Mouse (Mus musculus): ENCODE data around the gene Med21. TPM values are rescaled to one million over a fixed set of nuclear protein-coding genes. Genes with fewer than 3 reads are reported as not detected.

Med21 gene
- total RNA-seq, 1 experiment from 2014 or later = 63.7 TPM

- no peak for DNase-seq
Observed at GRCm38 (mm10) chr6:146640068-146640965, 2.0 kb upstream of the Med21 start.

- DNase-seq = no peak
Observed at GRCm38 (mm10) chr6:146640991-146641390, 1.4 kb upstream of the Med21 start.

GRCm38 (mm10) chr6:146641621-146642210 lies 631 bp upstream of the Med21 start:
- no peak for DNase-seq

GRCm38 (mm10) chr6:146643184-146643570 lies 830 bp downstream of the Med21 start:
- peak; percentile 39 for DNase-seq

- DNase-seq = no peak
Observed at GRCm38 (mm10) chr6:146650013-146650412, 7.7 kb downstream of the Med21 start.

GRCm38 (mm10) chr6:146651431-146651830 lies 9.1 kb downstream of the Med21 start:
- DNase-seq = no peak

- no peak for DNase-seq
Observed at GRCm38 (mm10) chr6:146653197-146653596, 10.8 kb downstream of the Med21 start.

GRCm38 (mm10) chr6:146660591-146660990 lies 18.2 kb downstream of the Med21 start:
- DNase-seq = no peak

GRCm38 (mm10) chr6:146661655-146662054 lies 19.3 kb downstream of the Med21 start:
- DNase-seq = no peak

- peak; percentile 66 for DNase-seq
Observed at GRCm38 (mm10) chr6:146662679-146663078, 20.3 kb downstream of the Med21 start.

- peak; percentile 71 for DNase-seq
Observed at GRCm38 (mm10) chr6:146664116-146664515, 21.8 kb downstream of the Med21 start.

- no peak for DNase-seq
Observed at GRCm38 (mm10) chr6:146664917-146665316, 22.6 kb downstream of the Med21 start.

GRCm38 (mm10) chr6:146665408-146665807 lies 23.1 kb downstream of the Med21 start:
- DNase-seq = peak; percentile 28

GRCm38 (mm10) chr6:146666811-146667210 lies 24.5 kb downstream of the Med21 start:
- no peak for DNase-seq

- DNase-seq = no peak
Observed at GRCm38 (mm10) chr6:146668606-146669005, 26.3 kb downstream of the Med21 start.

GRCm38 (mm10) chr6:146670956-146671855 lies 28.9 kb downstream of the Med21 start:
- DNase-seq = no peak

- no peak for DNase-seq
Observed at GRCm38 (mm10) chr6:146672106-146672505, 29.8 kb downstream of the Med21 start.

GRCm38 (mm10) chr6:146673696-146674095 lies 31.3 kb downstream of the Med21 start:
- DNase-seq = no peak

GRCm38 (mm10) chr6:146674420-146674819 lies 32.1 kb downstream of the Med21 start:
- DNase-seq = peak; percentile 23

GRCm38 (mm10) chr6:146674881-146675536 lies 32.7 kb downstream of the Med21 start:
- no peak for DNase-seq

GRCm38 (mm10) chr6:146676904-146677303 lies 34.6 kb downstream of the Med21 start:
- DNase-seq = no peak
